Mouse (Mus musculus): ENCODE measurements around the gene Actn3. TPM values are rescaled to one million over a fixed set of nuclear protein-coding genes. Genes with fewer than 3 reads are reported as not detected.

Actn3 gene
- polyA plus RNA-seq, 1 experiment from 2014 or later: 1.4 TPM

- Histone ChIP-seq H3K36me3 (ENCODE audit: control insufficient read depth, insufficient read depth, low read length) (no peaks in the 10 kb centered on the region), H3K9ac (ENCODE audit: low read length) (peak overlapping the region; percentile 72), H3K4me2 (ENCODE audit: low read length) (peak overlapping the region; percentile 64), H3K27me3 (replicated peaks; ENCODE audit: control insufficient read depth, insufficient read depth, low read length) (no peaks in the 10 kb centered on the region), H3K4me3 (ENCODE audit: low read depth, low read length) (peak overlapping the region; percentile 97), H3K9me3 (ENCODE audit: control insufficient read depth, low read length) (no peaks in the 10 kb centered on the region), H3K4me1 (replicated peaks; ENCODE audit: control insufficient read depth, insufficient read depth, low read length) (peaks cover 14% of the 10 kb centered on the region; the same call in 1 of the 2 replicates), H3K27ac (ENCODE audit: low read depth) (peak overlapping the region; percentile 94)
- WGBS: 3% methylated on average over 12 of the region's 12 CpGs
- ATAC-seq (replicated peaks; ENCODE audit: low FRiP score, low TSS enrichment, low read depth) (peak; percentile 61), DNase-seq (ENCODE audit: low spot score) (no peak)
Measured at GRCm38 (mm10) chr19:4811909-4812242, 65.8 kb downstream of the Actn3 start.

Other genes starting within 250 kb of the Actn3 start
- 3.2 and 3.8 TPM in 2 replicates for gene Gm960, start 179.2 kb downstream of the Actn3 start, polyA plus RNA-seq (2014; fragmentation: Nextera tagmentation; extraction: Ambion mirVana)
- gene Sptbn2, start 166.7 kb downstream of the Actn3 start, polyA plus RNA-seq (2014; fragmentation: Nextera tagmentation; extraction: Ambion mirVana): 2.1 and 2.4 TPM in 2 replicates
- 55.0 and 62.4 TPM in 2 replicates for gene Rbm4b, start 121.4 kb downstream of the Actn3 start, polyA plus RNA-seq (2014; fragmentation: Nextera tagmentation; extraction: Ambion mirVana)
- gene Rbm4, start 84.0 kb downstream of the Actn3 start, polyA plus RNA-seq (2014; fragmentation: Nextera tagmentation; extraction: Ambion mirVana): 59.8 and 69.8 TPM in 2 replicates
- gene Gm21992, start 66.3 kb downstream of the Actn3 start, polyA plus RNA-seq (2014; fragmentation: Nextera tagmentation; extraction: Ambion mirVana): 25.7 and 29.0 TPM in 2 replicates
- gene Rbm14, start 66.3 kb downstream of the Actn3 start, polyA plus RNA-seq (2014; fragmentation: Nextera tagmentation; extraction: Ambion mirVana): 77.1 and 82.3 TPM in 2 replicates
- 48.8 and 49.3 TPM in 2 replicates for gene Ccs, start 38.6 kb downstream of the Actn3 start, polyA plus RNA-seq (2014; fragmentation: Nextera tagmentation; extraction: Ambion mirVana)
- gene Ccdc87, start 38.5 kb downstream of the Actn3 start, polyA plus RNA-seq (2014; fragmentation: Nextera tagmentation; extraction: Ambion mirVana): 0.17 TPM in 1 of 2 replicates, not detected in the other
- gene Ctsf, start 22.8 kb downstream of the Actn3 start, polyA plus RNA-seq (2014; fragmentation: Nextera tagmentation; extraction: Ambion mirVana): 24.0 and 24.9 TPM in 2 replicates
- gene Zdhhc24, start 759 bp upstream of the Actn3 start, polyA plus RNA-seq (2014; fragmentation: Nextera tagmentation; extraction: Ambion mirVana): 9.7 and 10.9 TPM in 2 replicates
- 3.2 and 5.2 TPM in 2 replicates for gene Bbs1, start 28.7 kb upstream of the Actn3 start, polyA plus RNA-seq (2014; fragmentation: Nextera tagmentation; extraction: Ambion mirVana)
- 109 and 116 TPM in 2 replicates for gene Dpp3, start 50.4 kb upstream of the Actn3 start, polyA plus RNA-seq (2014; fragmentation: Nextera tagmentation; extraction: Ambion mirVana)
- 2.2 and 2.5 TPM in 2 replicates for gene Peli3, start 65.2 kb upstream of the Actn3 start, polyA plus RNA-seq (2014; fragmentation: Nextera tagmentation; extraction: Ambion mirVana)
- gene Mrpl11, start 84.2 kb upstream of the Actn3 start, polyA plus RNA-seq (2014; fragmentation: Nextera tagmentation; extraction: Ambion mirVana): 119 and 127 TPM in 2 replicates
- 0.31 and 0.42 TPM in 2 replicates for gene Npas4, start 112.4 kb upstream of the Actn3 start, polyA plus RNA-seq (2014; fragmentation: Nextera tagmentation; extraction: Ambion mirVana)
- gene Slc29a2, start 146.0 kb upstream of the Actn3 start, polyA plus RNA-seq (2014; fragmentation: Nextera tagmentation; extraction: Ambion mirVana): 6.8 and 7.0 TPM in 2 replicates
- gene B4gat1, start 160.9 kb upstream of the Actn3 start, polyA plus RNA-seq (2014; fragmentation: Nextera tagmentation; extraction: Ambion mirVana): 39.1 and 45.2 TPM in 2 replicates
- 1.1 and 1.6 TPM in 2 replicates for gene AC124502.3, start 161.0 kb upstream of the Actn3 start, polyA plus RNA-seq (2014; fragmentation: Nextera tagmentation; extraction: Ambion mirVana)
- 49.6 and 50.8 TPM in 2 replicates for gene Brms1, start 163.4 kb upstream of the Actn3 start, polyA plus RNA-seq (2014; fragmentation: Nextera tagmentation; extraction: Ambion mirVana)
- gene Rin1, start 172.6 kb upstream of the Actn3 start, polyA plus RNA-seq (2014; fragmentation: Nextera tagmentation; extraction: Ambion mirVana): 2.6 and 3.8 TPM in 2 replicates
- gene Cd248, start 190.2 kb upstream of the Actn3 start, polyA plus RNA-seq (2014; fragmentation: Nextera tagmentation; extraction: Ambion mirVana): 69.8 and 70.2 TPM in 2 replicates
- gene Tmem151a, start 207.6 kb upstream of the Actn3 start, polyA plus RNA-seq (2014; fragmentation: Nextera tagmentation; extraction: Ambion mirVana): 7.1 and 8.2 TPM in 2 replicates
- 111 and 114 TPM in 2 replicates for gene Yif1a, start 210.6 kb upstream of the Actn3 start, polyA plus RNA-seq (2014; fragmentation: Nextera tagmentation; extraction: Ambion mirVana)
- gene Cnih2, start 220.6 kb upstream of the Actn3 start, polyA plus RNA-seq (2014; fragmentation: Nextera tagmentation; extraction: Ambion mirVana): 22.3 and 22.9 TPM in 2 replicates
- 246 and 252 TPM in 2 replicates for gene Rab1b, start 229.2 kb upstream of the Actn3 start, polyA plus RNA-seq (2014; fragmentation: Nextera tagmentation; extraction: Ambion mirVana)
- gene Klc2, start 240.7 kb upstream of the Actn3 start, polyA plus RNA-seq (2014; fragmentation: Nextera tagmentation; extraction: Ambion mirVana): 16.8 and 19.0 TPM in 2 replicates